Mouse (Mus musculus) C2C12 (cell line): ENCODE results near the gene Fdx1l. TPM values are rescaled to one million over a fixed set of nuclear protein-coding genes. Genes with fewer than 3 reads are reported as not detected.

ENCODE experiments used
- H3K27me3 ChIP-seq: one replicate; pipeline ENCODE4 v1.6.1; 2011; ENCODE audit not compliant: control insufficient read depth, insufficient read depth, insufficient read length
- H3K36me3 ChIP-seq: one replicate; pipeline ENCODE4 v1.6.1; 2011; ENCODE audit not compliant: control insufficient read depth, insufficient read depth
- H3K4me3 ChIP-seq: one replicate; pipeline ENCODE4 v1.5.1; 2011; ENCODE audit warnings: mild to moderate bottlenecking, control low read depth; ENCODE audit not compliant: poor library complexity, insufficient read depth, severe bottlenecking
- H3K79me2 ChIP-seq: one replicate; pipeline ENCODE4 v1.6.1; 2011; ENCODE audit not compliant: control insufficient read depth, insufficient read depth
- H3K79me3 ChIP-seq: one replicate; pipeline ENCODE4 v1.6.1; 2011; ENCODE audit warnings: low read depth, control low read depth
- H3ac ChIP-seq: one replicate; pipeline ENCODE3; 2011; ENCODE audit warnings: low read depth; ENCODE audit not compliant: control insufficient read depth, insufficient read length
- CEBPB ChIP-seq: IDR thresholded peaks from one replicate; pipeline ENCODE4 v1.6.1; 2011; ENCODE audit warnings: low read depth, mild to moderate bottlenecking, control low read depth, moderate library complexity
- CTCF ChIP-seq: IDR thresholded peaks from one replicate; pipeline ENCODE4 v1.5.1; 2011; ENCODE audit not compliant: control insufficient read depth, insufficient read depth, insufficient read length
- FOSL1 ChIP-seq: IDR thresholded peaks from one replicate; pipeline ENCODE4 v1.8.0; 2011; ENCODE audit warnings: mild to moderate bottlenecking, low read length; ENCODE audit not compliant: poor library complexity, insufficient read depth, severe bottlenecking
- MAX ChIP-seq: IDR thresholded peaks from one replicate; pipeline ENCODE4 v1.6.1; 2011; ENCODE audit warnings: mild to moderate bottlenecking, control low read depth
- MYOD1 ChIP-seq: IDR thresholded peaks from one replicate; pipeline ENCODE4 v1.6.1; 2011; ENCODE audit warnings: low read depth; ENCODE audit not compliant: control insufficient read depth, insufficient read length
- MYOG ChIP-seq: IDR thresholded peaks from one replicate; pipeline ENCODE4 v1.6.1; 2011; ENCODE audit not compliant: control insufficient read depth, insufficient read length; ENCODE audit errors: extremely low read depth
- USF1 ChIP-seq: IDR thresholded peaks from one replicate; pipeline ENCODE4 v1.6.1; 2011; ENCODE audit warnings: low read depth, mild to moderate bottlenecking, control low read depth, moderate library complexity
- microRNA-seq: library from miRNA; unstranded; fragments of <30 nt; microRNA quantifications from one replicate; pipeline ENCODE4, GENCODE M21; 2019; ENCODE audit warnings: borderline microRNAs expressed
- polyA plus RNA-seq: library from polyadenylated mRNA; unstranded; fragments of >200 nt; fragmentation: generic; extraction: Trizol; gene quantifications from one replicate; pipeline ENCODE4 v1.2.1, GENCODE M21; 2012; ENCODE audit warnings: missing spikeins

The Fdx1l gene
- polyA plus RNA-seq, 1 experiment: 109 TPM

- Histone ChIP-seq H3K4me3 (no peak overlapping the region), H3K79me2 (no peaks in the 10 kb centered on the region), H3ac (no peak overlapping the region), H3K27me3 (no peaks in the 10 kb centered on the region), H3K79me3 (no peaks in the 10 kb centered on the region), H3K36me3 (no peaks in the 10 kb centered on the region)
- TF ChIP-seq MAX: no peak
- no peak for TF ChIP-seq MYOD1
- no peak for TF ChIP-seq CTCF
- no peak for TF ChIP-seq MYOG
- no peak for TF ChIP-seq USF1
- no peak for TF ChIP-seq FOSL1
- TF ChIP-seq CEBPB: no peak
Observed at GRCm38 (mm10) chr9:21022726-21023125, 50.7 kb downstream of the Fdx1l start.

GRCm38 (mm10) chr9:21022288-21022687, 51.1 kb downstream of the Fdx1l start:
- Histone ChIP-seq H3K36me3 (no peaks in the 10 kb centered on the region), H3K79me3 (no peaks in the 10 kb centered on the region), H3K4me3 (no peak overlapping the region), H3K27me3 (no peaks in the 10 kb centered on the region), H3ac (no peak overlapping the region), H3K79me2 (no peaks in the 10 kb centered on the region)
- TF ChIP-seq MYOG (no peak), CEBPB (no peak), FOSL1 (no peak), MYOD1 (no peak), CTCF (no peak), MAX (no peak), USF1 (no peak)

- Histone ChIP-seq H3K79me2 (no peaks in the 10 kb centered on the region), H3K79me3 (no peaks in the 10 kb centered on the region), H3K4me3 (no peak overlapping the region), H3K27me3 (peaks cover 6% of the 10 kb centered on the region), H3ac (no peak overlapping the region), H3K36me3 (no peaks in the 10 kb centered on the region)
- TF ChIP-seq MYOD1 (no peak), MYOG (no peak), CEBPB (no peak), MAX (no peak), CTCF (no peak), FOSL1 (no peak), USF1 (no peak)
Observed at GRCm38 (mm10) chr9:21021363-21021762, 52.1 kb downstream of the Fdx1l start.

GRCm38 (mm10) chr9:21018600-21018999, 54.8 kb downstream of the Fdx1l start:
- TF ChIP-seq MYOD1: no peak
- Histone ChIP-seq H3K4me3 (no peak overlapping the region), H3K79me2 (no peaks in the 10 kb centered on the region), H3K36me3 (no peaks in the 10 kb centered on the region), H3ac (no peak overlapping the region), H3K27me3 (peaks cover 22% of the 10 kb centered on the region), H3K79me3 (no peaks in the 10 kb centered on the region)

Small RNA genes within 50 kb of the gene (microRNA-seq; reads per million reads assigned to microRNA genes)
- 0.20 reads per million for gene Mir1900
- 0.24 reads per million for gene Mir7082

Other genes starting within 250 kb of the Fdx1l start
- gene A230050P20Rik, start 205.0 kb downstream of the Fdx1l start, polyA plus RNA-seq: 11.8 TPM
- 0.92 TPM for gene Angptl6, start 193.9 kb downstream of the Fdx1l start, polyA plus RNA-seq
- gene Ppan, start 185.4 kb downstream of the Fdx1l start, polyA plus RNA-seq: 88.3 TPM
- 247 TPM for gene Eif3g, start 175.0 kb downstream of the Fdx1l start, polyA plus RNA-seq
- 69.7 TPM for gene Dnmt1, start 113.7 kb downstream of the Fdx1l start, polyA plus RNA-seq
- 13.0 TPM for gene S1pr2, start 96.8 kb downstream of the Fdx1l start, polyA plus RNA-seq
- 107 TPM for gene Mrpl4, start 70.9 kb downstream of the Fdx1l start, polyA plus RNA-seq
- 0.09 TPM for gene Icam1, start 57.6 kb downstream of the Fdx1l start, polyA plus RNA-seq
- 0.43 TPM for gene Icam4, start 44.2 kb downstream of the Fdx1l start, polyA plus RNA-seq
- gene Icam5, start 41.5 kb downstream of the Fdx1l start, polyA plus RNA-seq: 0.46 TPM
- gene Zglp1, start 6.5 kb downstream of the Fdx1l start, polyA plus RNA-seq: 0.43 TPM
- gene Gm49373, start 518 bp downstream of the Fdx1l start, polyA plus RNA-seq: 0.96 TPM
- gene Gm38431, start 18.4 kb upstream of the Fdx1l start, polyA plus RNA-seq: 1.3 TPM
- gene Raver1, start 18.4 kb upstream of the Fdx1l start, polyA plus RNA-seq: 49.2 TPM
- gene Tyk2, start 57.6 kb upstream of the Fdx1l start, polyA plus RNA-seq: 8.7 TPM
- gene Cdc37, start 76.4 kb upstream of the Fdx1l start, polyA plus RNA-seq: 342 TPM
- 7.4 TPM for gene Pde4a, start 92.1 kb upstream of the Fdx1l start, polyA plus RNA-seq
- gene Keap1, start 165.7 kb upstream of the Fdx1l start, polyA plus RNA-seq: 41.5 TPM
- gene S1pr5, start 174.8 kb upstream of the Fdx1l start, polyA plus RNA-seq: 0.04 TPM
- 33.7 TPM for gene Atg4d, start 191.7 kb upstream of the Fdx1l start, polyA plus RNA-seq
- 29.3 TPM for gene Kri1, start 214.4 kb upstream of the Fdx1l start, polyA plus RNA-seq
- 49.4 TPM for gene Cdkn2d, start 217.8 kb upstream of the Fdx1l start, polyA plus RNA-seq
- not detected for gene Ap1m2, start 238.7 kb upstream of the Fdx1l start, polyA plus RNA-seq
- 221 TPM for gene Slc44a2, start 247.1 kb upstream of the Fdx1l start, polyA plus RNA-seq